Mouse (Mus musculus) liver, embryonic 12.5 days (tissue): Measurements from ENCODE around the gene Stag2. TPM values are rescaled to one million over a fixed set of nuclear protein-coding genes. Genes with fewer than 3 reads are reported as not detected.

Experiments used
- ATAC-seq: fragments of 200-750 bp; cut with Nextera tagmentation; 2 replicates; pipeline ENCODE4 v1.8.0; 2017; ENCODE audit warnings: moderate number of reproducible peaks, mild to moderate bottlenecking, moderate library complexity
- H3K27ac ChIP-seq: fragments of 300-500 bp; sonication (generic); 2 replicates; pipeline ENCODE4 v1.5.1; 2016; ENCODE audit warnings: mild to moderate bottlenecking
- H3K27me3 ChIP-seq: fragments of 300-500 bp; sonication (generic); replicated peaks from 2 replicates; pipeline ENCODE4 v1.6.1; 2016; ENCODE audit warnings: mild to moderate bottlenecking, moderate library complexity
- H3K36me3 ChIP-seq: fragments of 300-500 bp; sonication (generic); 2 replicates; pipeline ENCODE4 v1.6.1; 2016; ENCODE audit warnings: mild to moderate bottlenecking, moderate library complexity
- H3K4me1 ChIP-seq: fragments of 300-500 bp; sonication (generic); 2 replicates; pipeline ENCODE4 v1.6.1; 2016
- H3K4me2 ChIP-seq: fragments of 300-500 bp; sonication (generic); 2 replicates; pipeline ENCODE4 v1.6.1; 2016; ENCODE audit warnings: mild to moderate bottlenecking, moderate library complexity
- H3K4me3 ChIP-seq: fragments of 300-500 bp; sonication (generic); 2 replicates; pipeline ENCODE4 v1.5.1; 2016; ENCODE audit warnings: mild to moderate bottlenecking, moderate library complexity
- H3K9ac ChIP-seq: fragments of 300-500 bp; sonication (generic); 2 replicates; pipeline ENCODE4 v1.6.1; 2016; ENCODE audit warnings: mild to moderate bottlenecking, moderate library complexity
- H3K9me3 ChIP-seq: fragments of 300-500 bp; sonication (generic); replicated peaks from 2 replicates; pipeline ENCODE4 v1.6.1; 2016; ENCODE audit warnings: mild to moderate bottlenecking, moderate library complexity
- WGBS: fragments of 180-500 bp; shearing (Covaris S2); methylation state at CpG from one replicate; pipeline ENCODE4 v1.1.7; 2016; ENCODE audit not compliant: insufficient replicate concordance; 5-methylcytosine and 5-hydroxymethylcytosine counted together
- polyA plus RNA-seq: library from polyadenylated mRNA; unstranded; fragments of >200 nt; fragmentation: Nextera tagmentation; extraction: Ambion mirVana; gene quantifications from 2 replicates; pipeline ENCODE4 v1.2.1, GENCODE M21; 2016

Gene Stag2
- polyA plus RNA-seq, 1 experiment from 2014 or later: 47.0 TPM

- no peaks in the 10 kb centered on the region for H3K4me1 ChIP-seq
- no peak overlapping the region for H3K4me3 ChIP-seq
- H3K36me3 ChIP-seq: no peaks in the 10 kb centered on the region
- WGBS: 62% methylated on average over 3 of the region's 3 CpGs
- no peak overlapping the region for H3K27ac ChIP-seq
- H3K9ac ChIP-seq: no peak overlapping the region
- H3K4me2 ChIP-seq: no peak overlapping the region
- no peaks in the 10 kb centered on the region for H3K27me3 ChIP-seq
- H3K9me3 ChIP-seq: no peaks in the 10 kb centered on the region
- no peak for ATAC-seq
Measured at GRCm38 (mm10) chrX:42290215-42290614, 141.1 kb downstream of the Stag2 start.

GRCm38 (mm10) chrX:42315231-42315630, 166.1 kb downstream of the Stag2 start:
- no peak overlapping the region for H3K27ac ChIP-seq
- H3K4me3 ChIP-seq: no peak overlapping the region
- WGBS: 67% methylated on average over 3 of the region's 3 CpGs
- no peaks in the 10 kb centered on the region for H3K9me3 ChIP-seq
- no peak overlapping the region for H3K4me2 ChIP-seq
- H3K27me3 ChIP-seq: no peaks in the 10 kb centered on the region
- no peak for ATAC-seq
- no peak overlapping the region for H3K9ac ChIP-seq
- H3K36me3 ChIP-seq: no peaks in the 10 kb centered on the region
- H3K4me1 ChIP-seq: no peaks in the 10 kb centered on the region

- Histone ChIP-seq H3K4me2 (no peak overlapping the region), H3K27ac (no peak overlapping the region), H3K4me1 (no peaks in the 10 kb centered on the region), H3K4me3 (no peak overlapping the region), H3K36me3 (no peaks in the 10 kb centered on the region), H3K9ac (no peak overlapping the region), H3K27me3 (no peaks in the 10 kb centered on the region), H3K9me3 (no peaks in the 10 kb centered on the region)
- no peak for ATAC-seq
- 59% methylated on average over 5 of the region's 5 CpGs for WGBS
Measured at GRCm38 (mm10) chrX:42320424-42320823, 171.3 kb downstream of the Stag2 start.

- no peak for ATAC-seq
- no peaks in the 10 kb centered on the region for H3K4me1 ChIP-seq
- 55% methylated on average over 9 of the region's 9 CpGs for WGBS
- H3K27ac ChIP-seq: no peak overlapping the region
- no peak overlapping the region for H3K4me2 ChIP-seq
- no peak overlapping the region for H3K4me3 ChIP-seq
- H3K9ac ChIP-seq: no peak overlapping the region
- no peaks in the 10 kb centered on the region for H3K36me3 ChIP-seq
- no peaks in the 10 kb centered on the region for H3K9me3 ChIP-seq
- H3K27me3 ChIP-seq: no peaks in the 10 kb centered on the region
Measured at GRCm38 (mm10) chrX:42321200-42321773, 172.2 kb downstream of the Stag2 start.

GRCm38 (mm10) chrX:42324848-42325247, 175.7 kb downstream of the Stag2 start:
- Histone ChIP-seq H3K36me3 (no peaks in the 10 kb centered on the region), H3K4me3 (no peak overlapping the region), H3K4me1 (no peaks in the 10 kb centered on the region), H3K27ac (no peak overlapping the region), H3K4me2 (no peak overlapping the region), H3K27me3 (no peaks in the 10 kb centered on the region), H3K9me3 (no peaks in the 10 kb centered on the region), H3K9ac (no peak overlapping the region)
- 75% methylated on average over 3 of the region's 3 CpGs for WGBS
- no peak for ATAC-seq

Other genes with a start within 250 kb of the Stag2 start
- 45.0 and 50.1 TPM in 2 replicates for gene Thoc2, start 228.6 kb upstream of the Stag2 start, polyA plus RNA-seq
- gene Xiap, start 89.6 kb upstream of the Stag2 start, polyA plus RNA-seq: 6.6 and 7.9 TPM in 2 replicates